Mouse (Mus musculus) thymus, postnatal 25 days (tissue): ENCODE measurements around the gene Flt3l.

Source experiments
- DNase-seq: peaks from one replicate; pipeline ENCODE4 v3.0.0; 2022

Flt3l gene

GRCm38 (mm10) chr7:45094121-45094520, 42.1 kb downstream of the Flt3l start:
- DNase-seq: no peak

- DNase-seq: no peak
These were observed 42.7 kb downstream of the Flt3l start for GRCm38 (mm10) chr7:45093516-45093905.

DNA sequence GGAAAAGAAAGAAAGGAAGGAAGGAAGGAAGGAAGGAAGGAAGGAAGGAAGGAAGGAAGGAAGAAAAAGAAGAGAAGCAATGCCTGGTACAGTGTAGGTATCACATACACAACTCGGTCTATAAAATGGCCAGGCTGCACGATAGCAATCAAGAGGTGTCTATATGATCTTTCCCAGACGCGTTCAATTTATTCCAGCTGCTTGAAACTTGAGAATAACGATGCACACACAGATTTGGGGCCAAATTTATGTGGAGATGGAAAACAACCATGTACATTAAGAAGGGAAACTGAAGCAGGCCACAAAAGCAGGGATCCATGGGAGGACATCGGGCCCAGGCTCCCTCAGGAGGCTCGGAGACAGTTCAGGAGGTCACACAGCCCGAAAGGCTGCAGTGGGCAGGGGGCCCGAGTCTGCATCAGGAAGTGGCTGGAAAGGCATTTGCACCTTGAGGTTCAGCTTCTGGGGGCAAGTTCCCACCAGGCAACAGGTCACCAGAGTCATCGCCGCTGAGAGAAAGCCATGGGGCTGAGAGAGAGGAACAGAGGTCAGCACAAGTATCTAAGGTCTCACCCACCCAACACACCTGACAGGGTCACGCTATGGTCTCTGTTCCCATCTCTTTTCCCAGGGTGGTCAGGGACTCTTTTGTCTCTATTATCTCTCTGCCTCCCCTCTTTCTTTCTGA, 43.3 kb downstream of the Flt3l start:
- no peak for DNase-seq

DNA sequence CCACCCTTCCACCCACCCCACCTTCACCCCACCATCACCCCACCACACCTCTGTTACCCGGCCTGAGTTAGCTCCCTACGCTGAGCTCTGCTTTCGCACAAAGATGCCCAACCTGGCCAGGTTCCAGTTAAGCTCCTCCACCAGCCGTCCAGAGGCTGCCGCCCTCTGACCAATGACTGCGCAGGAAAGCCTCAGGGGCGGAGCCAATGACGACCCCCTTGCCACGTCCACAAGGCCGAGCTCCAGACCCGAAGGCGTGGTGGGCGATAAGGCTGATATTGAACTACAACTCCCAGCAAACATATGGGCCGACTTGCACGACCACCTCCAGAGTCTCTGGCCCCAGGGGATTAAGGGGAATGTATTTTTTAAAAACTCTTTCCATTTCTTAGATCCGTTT, 44.2 kb downstream of the Flt3l start, which contains the start of gene Rcn3:
TSS of gene Rcn3 (minus strand) at position 174 of the 400 bp plus-strand sequence.
- no peak for DNase-seq

GRCm38 (mm10) chr7:45091001-45091990, 44.9 kb downstream of the Flt3l start:
- no peak for DNase-seq

DNA sequence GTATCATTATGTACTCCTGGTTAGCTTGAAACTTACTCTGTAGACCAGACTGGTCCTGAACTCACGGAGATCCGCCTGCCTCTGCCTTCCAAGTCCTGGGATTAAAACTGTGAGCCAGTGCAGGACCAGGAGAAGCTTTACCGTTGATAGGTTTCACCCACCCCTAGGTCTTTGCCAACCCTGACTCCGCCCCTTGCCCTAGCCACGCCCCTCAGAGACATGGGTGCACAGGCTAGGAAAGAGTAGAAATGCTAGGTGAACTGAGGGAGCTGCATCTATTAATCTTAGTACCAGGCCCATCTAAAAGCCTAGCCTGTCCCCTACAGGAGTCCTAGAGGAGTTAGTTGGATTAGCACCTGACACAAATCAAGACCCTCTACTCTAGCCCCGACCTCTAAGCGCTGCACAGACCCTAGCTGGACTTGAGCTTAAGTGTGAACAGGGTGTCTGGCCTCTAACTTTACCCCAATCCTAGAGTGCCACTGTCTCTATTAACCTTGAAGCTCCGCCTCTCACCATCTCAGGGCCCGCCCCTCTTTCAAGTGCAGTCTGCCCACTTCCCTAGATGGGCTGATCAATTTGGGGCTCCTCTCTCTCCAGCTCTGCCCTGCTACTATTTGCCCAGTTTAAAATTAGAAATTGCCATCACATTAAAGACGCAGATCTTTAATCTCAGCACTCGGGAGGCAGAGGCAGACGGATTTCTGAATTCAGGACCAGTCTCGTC, 45.8 kb downstream of the Flt3l start:
- DNase-seq: peak; percentile 40

DNA sequence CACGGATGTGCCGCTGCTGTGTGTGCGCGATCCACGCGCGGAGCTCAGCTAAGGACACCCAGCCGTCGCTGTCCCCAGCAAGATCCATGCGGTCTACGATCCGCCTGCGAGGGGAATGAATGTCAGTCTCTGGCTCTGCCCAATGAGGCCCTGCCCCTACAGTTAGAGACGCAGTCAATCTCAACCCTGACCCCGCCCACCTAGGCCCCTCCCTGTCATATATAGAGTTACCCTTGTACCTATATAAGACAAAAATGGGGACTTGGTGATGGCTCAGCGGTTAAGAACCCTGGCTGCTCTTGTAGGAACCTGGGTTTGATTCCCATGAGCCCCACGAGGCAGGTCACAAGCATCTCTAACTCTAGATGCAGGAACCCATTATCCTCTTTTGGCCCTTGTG, 47.6 kb downstream of the Flt3l start:
- no peak for DNase-seq

DNA sequence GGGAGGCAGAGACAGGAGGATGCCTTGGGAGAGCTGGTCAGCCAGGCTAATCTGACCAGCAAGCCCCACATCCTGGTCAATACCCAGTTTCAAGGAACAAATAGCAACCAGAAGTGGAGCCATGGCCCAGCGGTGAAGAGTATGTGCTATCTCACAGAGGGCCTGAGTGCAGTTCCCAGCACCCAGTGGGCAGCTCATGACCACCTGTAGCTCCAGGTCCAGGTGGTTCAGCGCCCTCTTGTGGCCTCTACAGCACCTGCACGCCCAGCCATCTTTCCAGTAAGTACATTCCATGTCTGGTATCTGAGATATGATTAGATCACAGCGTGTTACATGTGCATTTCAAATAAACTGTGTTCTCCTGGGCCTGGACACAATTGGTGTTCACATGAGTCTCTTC, 50.1 kb downstream of the Flt3l start:
- DNase-seq: no peak

GRCm38 (mm10) chr7:45083300-45083890, 52.8 kb downstream of the Flt3l start:
- DNase-seq: peak; percentile 50

- DNase-seq: peak; percentile 54
These were observed 53.6 kb downstream of the Flt3l start for GRCm38 (mm10) chr7:45082401-45083299.

DNA sequence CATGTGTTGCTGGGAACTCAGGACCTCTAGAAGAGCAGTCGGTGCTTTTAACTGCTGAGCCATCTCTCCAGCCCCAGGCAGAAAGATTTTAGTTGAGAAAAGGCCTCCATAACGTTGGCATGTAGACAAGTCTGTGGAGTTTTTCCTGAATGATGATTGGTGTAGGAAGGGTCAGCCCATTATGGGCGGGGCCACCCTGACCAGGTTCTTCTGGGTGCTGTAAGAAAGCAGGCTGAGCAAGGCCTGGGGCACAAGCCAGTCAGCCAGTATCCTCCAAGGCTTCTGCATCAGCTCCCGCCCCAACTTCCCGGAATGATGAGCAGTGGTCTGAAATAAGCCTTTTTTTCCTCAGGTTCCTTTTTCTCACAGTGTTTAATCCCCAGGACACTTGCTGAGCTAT, 55.2 kb downstream of the Flt3l start:
- no peak for DNase-seq

DNA sequence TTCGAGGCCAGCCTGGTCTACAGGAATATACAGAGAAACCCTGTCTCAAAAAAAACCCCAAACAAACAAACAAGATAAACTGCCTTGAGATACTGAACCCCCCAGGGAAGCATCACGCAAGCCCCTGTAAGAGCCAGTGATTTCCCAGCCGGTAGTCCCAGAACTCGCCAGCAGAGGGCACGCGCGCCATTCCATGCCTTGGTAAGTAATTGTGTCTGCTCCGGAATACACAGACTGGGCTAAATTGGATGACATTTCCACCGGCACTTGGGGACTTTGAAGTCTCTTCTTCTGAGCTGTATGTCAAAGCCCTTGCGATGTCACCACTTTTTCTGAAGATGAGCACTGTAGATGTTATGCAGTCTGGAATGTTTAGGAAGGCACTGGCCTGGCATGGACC, 56.4 kb downstream of the Flt3l start:
- DNase-seq: peak; percentile 94
